9 mouse cellular contexts compared by ENCODE assay signal in genomic region chr11:96916885-96917396, GRCm38 (mm10). TPM values are rescaled to one million over a fixed set of nuclear protein-coding genes. Genes with fewer than 3 reads are reported as not detected.
DNase-seq lines count a peak whose midpoint lies in the region; ATAC-seq and TF ChIP-seq lines count a peak whose summit lies in the region.
"Had no signal": no experiment of that assay in that cellular context is flagged by ENCODE, and none has a peak within 500 bp of the region (broad histone marks: within the 10 kb centered on the region; RNA-seq: fewer than 3 reads in every experiment).

No protein-coding gene starts in this region.

- peaks cover 3% of the 10 kb centered on the region for H3K36me3 ChIP-seq in embryonic facial prominence, embryonic 14.5 days (ENCODE audit: control insufficient read depth, insufficient read depth, low read length)
- H3K36me3 ChIP-seq in limb, embryonic 10.5 days, result peaks cover 12% of the 10 kb centered on the region
- peaks cover 15% of the 10 kb centered on the region for H3K36me3 ChIP-seq in neural tube, embryonic 13.5 days

- peak; percentile 1; the same call in 1 of the 2 replicates for ATAC-seq in embryonic facial prominence, embryonic 14.5 days (ENCODE audit: low read depth)
- ATAC-seq in neural tube, embryonic 13.5 days (ENCODE audit: low read depth), result peak; percentile 1; the same call in 1 of the 2 replicates

- WGBS in embryonic facial prominence, embryonic 14.5 days, result 30% methylated on average over 13 of the region's 13 CpGs
- WGBS in limb, embryonic 10.5 days, result 36% methylated on average over 13 of the region's 13 CpGs
- 34% methylated on average over 13 of the region's 13 CpGs for WGBS in neural tube, embryonic 13.5 days

- peak overlapping the region; percentile 50 for H3K4me2 ChIP-seq in embryonic facial prominence, embryonic 14.5 days (ENCODE audit: low read depth, low read length)
- peak overlapping the region; percentile 49 for H3K4me2 ChIP-seq in neural tube, embryonic 13.5 days

- intact Hi-C loops in left cerebral cortex, adult 2 months (cut with DNase I), result loop anchor here (1.0 to 2.0 kb wide), 4 partner anchors 20 to 106 kb away; no protein-coding TSS in a partner anchor
- intact Hi-C loops in left cerebral cortex, postnatal 36 days (cut with DNase I), result loop anchor here (2.0 to 5.0 kb wide), 4 partner anchors 28 to 106 kb away; no protein-coding TSS in a partner anchor

- no peaks in the 10 kb centered on the region for H3K9me3 ChIP-seq in embryonic facial prominence, embryonic 14.5 days (ENCODE audit: control insufficient read depth, low read length)
- no peaks in the 10 kb centered on the region for H3K9me3 ChIP-seq in limb, embryonic 10.5 days (replicated peaks)
- H3K9me3 ChIP-seq in neural tube, embryonic 13.5 days, result no peaks in the 10 kb centered on the region

- H3K27me3 ChIP-seq in embryonic facial prominence, embryonic 14.5 days (replicated peaks; ENCODE audit: control insufficient read depth, insufficient read depth, low read length), result no peaks in the 10 kb centered on the region
- no peaks in the 10 kb centered on the region for H3K27me3 ChIP-seq in limb, embryonic 10.5 days (ENCODE audit: low read depth, poor library complexity, severe bottlenecking)
- H3K27me3 ChIP-seq in neural tube, embryonic 13.5 days, result peaks cover 2% of the 10 kb centered on the region; the same call in 1 of the 2 replicates

- peaks cover 8% of the 10 kb centered on the region for H3K4me1 ChIP-seq in embryonic facial prominence, embryonic 14.5 days (ENCODE audit: control insufficient read depth, insufficient read depth, low read length)
- peaks cover 19% of the 10 kb centered on the region for H3K4me1 ChIP-seq in limb, embryonic 10.5 days
- peaks cover 14% of the 10 kb centered on the region for H3K4me1 ChIP-seq in neural tube, embryonic 13.5 days (replicated peaks)

- no peak overlapping the region for H3K27ac ChIP-seq in left cerebral cortex, adult 2 months
- H3K27ac ChIP-seq in embryonic facial prominence, embryonic 14.5 days (replicated peaks; ENCODE audit: low read depth, low read length), result no peak overlapping the region
- peak overlapping the region; percentile 68; the same call in 1 of the 2 replicates for H3K27ac ChIP-seq in limb, embryonic 10.5 days
- H3K27ac ChIP-seq in neural tube, embryonic 13.5 days (replicated peaks), result no peak overlapping the region

- no peak for TF ChIP-seq CTCF in left cerebral cortex, adult 2 months (IDR thresholded peaks at IDR 0.05)

- peak overlapping the region; percentile 69 for H3K4me3 ChIP-seq in left cerebral cortex, adult 2 months
- H3K4me3 ChIP-seq in embryonic facial prominence, embryonic 14.5 days (ENCODE audit: low read depth, low read length), result peak overlapping the region; percentile 35
- peak overlapping the region; percentile 79 for H3K4me3 ChIP-seq in limb, embryonic 10.5 days
- H3K4me3 ChIP-seq in neural tube, embryonic 13.5 days, result peak overlapping the region; percentile 21; the same call in 1 of the 2 replicates

- H3K9ac ChIP-seq in embryonic facial prominence, embryonic 14.5 days (ENCODE audit: low read depth, low read length), result peak overlapping the region; percentile 41; the same call in 1 of the 2 replicates
- H3K9ac ChIP-seq in neural tube, embryonic 13.5 days, result 0 out of 2 replicates have a peak overlapping the region, but pooled peaks have one; percentile 26

- DNase-seq in left cerebral cortex, adult 2 months (ENCODE audit: extremely low spot score in 1 of 2, low spot score in 2 of 2), result no peak
- DNase-seq in left cerebral cortex, postnatal 36 days (ENCODE audit: low spot score in 2 of 2), result no peak
- DNase-seq in embryonic facial prominence, embryonic 14.5 days (ENCODE audit: low spot score), result no peak
- no peak for DNase-seq in limb, embryonic 10.5 days (ENCODE audit: low spot score)
- no peak for DNase-seq in right cerebral cortex, adult 18-20 months
- no peak for DNase-seq in layer of hippocampus, adult 11-12 months (ENCODE audit: low spot score)
- no peak for DNase-seq in urinary bladder, adult 2 months (ENCODE audit: low spot score)

RNA-seq across cellular contexts. Expression of gene Cdk5rap3, which starts 0.6 kb away (rescaled TPM):
- 10 to 100 TPM; 28.6 to 30.0 TPM for total RNA-seq in left cerebral cortex, adult 2 months (2021)
- total RNA-seq in left cerebral cortex, postnatal 36 days (2021), result 10 to 100 TPM; 30.3 to 31.5 TPM
- polyA plus RNA-seq in embryonic facial prominence, embryonic 14.5 days (2014; fragmentation: Nextera tagmentation; extraction: Ambion mirVana), result 65.5 and 83.4 TPM in 2 replicates
- polyA plus RNA-seq in limb, embryonic 10.5 days (2016; fragmentation: Nextera tagmentation; extraction: Ambion mirVana), result 85.3 and 90.0 TPM in 2 replicates
- 79.2 and 92.0 TPM in 2 replicates for polyA plus RNA-seq in neural tube, embryonic 13.5 days (2015; fragmentation: Nextera tagmentation; extraction: Ambion mirVana)
- polyA plus RNA-seq in urinary bladder, adult 2 months (2012; rRNA removed), result 46.5 and 47.5 TPM in 2 replicates

RNA-seq across cellular contexts. Expression of gene Prr15l, which starts 11.0 kb away (rescaled TPM):
- not detected for total RNA-seq in left cerebral cortex, adult 2 months (2021)
- total RNA-seq in left cerebral cortex, postnatal 36 days (2021), result not detected
- polyA plus RNA-seq in embryonic facial prominence, embryonic 14.5 days (2014; fragmentation: Nextera tagmentation; extraction: Ambion mirVana), result 3.1 and 4.7 TPM in 2 replicates
- 0.58 and 0.71 TPM in 2 replicates for polyA plus RNA-seq in limb, embryonic 10.5 days (2016; fragmentation: Nextera tagmentation; extraction: Ambion mirVana)
- polyA plus RNA-seq in neural tube, embryonic 13.5 days (2015; fragmentation: Nextera tagmentation; extraction: Ambion mirVana), result 0.21 TPM in 1 of 2 replicates, not detected in the other
- polyA plus RNA-seq in urinary bladder, adult 2 months (2012; rRNA removed), result 7.6 and 8.9 TPM in 2 replicates
- polyA plus RNA-seq: adrenal gland, adult 2 months had no signal

RNA-seq across cellular contexts. Expression of gene Pnpo, which starts 26.8 kb away (rescaled TPM):
- total RNA-seq in left cerebral cortex, adult 2 months (2021), result 10 to 100 TPM; 40.0 to 40.2 TPM
- 10 to 100 TPM; 36.1 to 43.1 TPM for total RNA-seq in left cerebral cortex, postnatal 36 days (2021)
- 26.8 and 27.4 TPM in 2 replicates for polyA plus RNA-seq in embryonic facial prominence, embryonic 14.5 days (2014; fragmentation: Nextera tagmentation; extraction: Ambion mirVana)
- 31.3 and 33.0 TPM in 2 replicates for polyA plus RNA-seq in limb, embryonic 10.5 days (2016; fragmentation: Nextera tagmentation; extraction: Ambion mirVana)
- 18.5 and 22.3 TPM in 2 replicates for polyA plus RNA-seq in neural tube, embryonic 13.5 days (2015; fragmentation: Nextera tagmentation; extraction: Ambion mirVana)
- polyA plus RNA-seq in urinary bladder, adult 2 months (2012; rRNA removed), result 22.4 and 25.5 TPM in 2 replicates

Comparison
In these comparisons a context has a peak if more than half of its experiments do, and no peak if none do; other contexts are left out.
1. H3K4me3 ChIP-seq: peak in every context shown above with its lines; median percentile 79 in limb, embryonic 10.5 days; 69 in left cerebral cortex, adult 2 months; 35 in embryonic facial prominence, embryonic 14.5 days; 21 in neural tube, embryonic 13.5 days.